Mouse (Mus musculus): ENCODE data around the gene Cdhr4. TPM values are rescaled to one million over a fixed set of nuclear protein-coding genes. Genes with fewer than 3 reads are reported as not detected.

The Cdhr4 gene
- polyA plus RNA-seq, 1 experiment from 2014 or later = 8.6 TPM

- no peak overlapping the region for H3K4me3 ChIP-seq (ENCODE audit: low read depth, low read length)
- H3K27ac ChIP-seq (replicated peaks; ENCODE audit: low read depth, low read length) = no peak overlapping the region
- H3K9me3 ChIP-seq (ENCODE audit: control insufficient read depth, low read length) = no peaks in the 10 kb centered on the region
- no peak overlapping the region for H3K9ac ChIP-seq (ENCODE audit: low read depth, low read length)
- 59% methylated on average over 2 of the region's 2 CpGs for WGBS
- no peak overlapping the region for H3K4me2 ChIP-seq (ENCODE audit: low read depth, low read length)
- DNase-seq (ENCODE audit: low spot score) (no peak), ATAC-seq (ENCODE audit: low read depth) (no peak)
- H3K27me3 ChIP-seq (replicated peaks; ENCODE audit: control insufficient read depth, insufficient read depth, low read length) = no peaks in the 10 kb centered on the region
- H3K4me1 ChIP-seq (ENCODE audit: control insufficient read depth, insufficient read depth, low read length) = no peaks in the 10 kb centered on the region
- H3K36me3 ChIP-seq (ENCODE audit: control insufficient read depth, insufficient read depth, low read length) = no peaks in the 10 kb centered on the region
Observed at GRCm38 (mm10) chr9:107994464-107994863, 2.2 kb downstream of the Cdhr4 start.

GRCm38 (mm10) chr9:107995513-107995912 lies 3.2 kb downstream of the Cdhr4 start:
- ATAC-seq (ENCODE audit: low read depth) (no peak), DNase-seq (ENCODE audit: low spot score) (no peak)
- Histone ChIP-seq H3K4me2 (ENCODE audit: low read depth, low read length) (no peak overlapping the region), H3K4me3 (ENCODE audit: low read depth, low read length) (no peak overlapping the region), H3K36me3 (ENCODE audit: control insufficient read depth, insufficient read depth, low read length) (no peaks in the 10 kb centered on the region), H3K9me3 (ENCODE audit: control insufficient read depth, low read length) (no peaks in the 10 kb centered on the region), H3K4me1 (ENCODE audit: control insufficient read depth, insufficient read depth, low read length) (no peaks in the 10 kb centered on the region), H3K27ac (replicated peaks; ENCODE audit: low read depth, low read length) (no peak overlapping the region), H3K9ac (ENCODE audit: low read depth, low read length) (no peak overlapping the region), H3K27me3 (replicated peaks; ENCODE audit: control insufficient read depth, insufficient read depth, low read length) (no peaks in the 10 kb centered on the region)
- 94% methylated on average over 21 of the region's 21 CpGs for WGBS

- Histone ChIP-seq H3K27me3 (replicated peaks; ENCODE audit: control insufficient read depth, insufficient read depth, low read length) (no peaks in the 10 kb centered on the region), H3K36me3 (ENCODE audit: control insufficient read depth, insufficient read depth, low read length) (no peaks in the 10 kb centered on the region), H3K4me2 (ENCODE audit: low read depth, low read length) (no peak within 1 kb of the TSS), H3K9me3 (ENCODE audit: control insufficient read depth, low read length) (no peaks in the 10 kb centered on the region), H3K27ac (replicated peaks; ENCODE audit: low read depth, low read length) (no peak within 1 kb of the TSS), H3K9ac (ENCODE audit: low read depth, low read length) (no peak within 1 kb of the TSS), H3K4me1 (ENCODE audit: control insufficient read depth, insufficient read depth, low read length) (no peaks in the 10 kb centered on the region), H3K4me3 (ENCODE audit: low read depth, low read length) (no peak within 1 kb of the TSS)
- WGBS = 95% methylated on average over 5 of the region's 5 CpGs
- DNase-seq (ENCODE audit: low spot score) (no peak), ATAC-seq (ENCODE audit: low read depth) (no peak)
Observed at GRCm38 (mm10) chr9:107996049-107996448, 3.8 kb downstream of the Cdhr4 start, which contains the start of gene Gm20662. Gene Gm20662, plus strand, starts transcription at chr9:107996349.

- Histone ChIP-seq H3K27me3 (replicated peaks; ENCODE audit: control insufficient read depth, insufficient read depth, low read length) (no peaks in the 10 kb centered on the region), H3K4me3 (ENCODE audit: low read depth, low read length) (peak within 1 kb of the TSS; percentile 93), H3K9ac (ENCODE audit: low read depth, low read length) (peak within 1 kb of the TSS; percentile 98), H3K4me1 (ENCODE audit: control insufficient read depth, insufficient read depth, low read length) (peaks cover 16% of the 10 kb centered on the region), H3K36me3 (ENCODE audit: control insufficient read depth, insufficient read depth, low read length) (no peaks in the 10 kb centered on the region), H3K9me3 (ENCODE audit: control insufficient read depth, low read length) (no peaks in the 10 kb centered on the region), H3K27ac (replicated peaks; ENCODE audit: low read depth, low read length) (peak within 1 kb of the TSS; percentile 94), H3K4me2 (ENCODE audit: low read depth, low read length) (peak within 1 kb of the TSS; percentile 80)
- 1% methylated on average over 50 of the region's 51 CpGs for WGBS
- peak; percentile 99 for ATAC-seq (ENCODE audit: low read depth)
- peak; percentile 100 for DNase-seq (ENCODE audit: low spot score)
Observed at GRCm38 (mm10) chr9:108001922-108002770, 9.8 kb downstream of the Cdhr4 start, which contains the start of gene Ip6k1. Gene Ip6k1, plus strand, starts transcription at chr9:108002501.

GRCm38 (mm10) chr9:108002778-108003530 lies 10.7 kb downstream of the Cdhr4 start:
- Histone ChIP-seq H3K36me3 (ENCODE audit: control insufficient read depth, insufficient read depth, low read length) (no peaks in the 10 kb centered on the region), H3K27me3 (replicated peaks; ENCODE audit: control insufficient read depth, insufficient read depth, low read length) (no peaks in the 10 kb centered on the region), H3K9ac (ENCODE audit: low read depth, low read length) (peak overlapping the region; percentile 98), H3K4me3 (ENCODE audit: low read depth, low read length) (peak overlapping the region; percentile 93), H3K4me1 (ENCODE audit: control insufficient read depth, insufficient read depth, low read length) (peaks cover 16% of the 10 kb centered on the region), H3K27ac (replicated peaks; ENCODE audit: low read depth, low read length) (peak overlapping the region; percentile 94), H3K9me3 (ENCODE audit: control insufficient read depth, low read length) (no peaks in the 10 kb centered on the region), H3K4me2 (ENCODE audit: low read depth, low read length) (peak overlapping the region; percentile 80)
- DNase-seq (ENCODE audit: low spot score) (no peak), ATAC-seq (ENCODE audit: low read depth) (peak; percentile 56)
- WGBS = under 1% methylated on average over 25 of the region's 50 CpGs

GRCm38 (mm10) chr9:108003531-108003890 lies 11.2 kb downstream of the Cdhr4 start:
- peak; percentile 41 for DNase-seq (ENCODE audit: low spot score)
- H3K4me1 ChIP-seq (ENCODE audit: control insufficient read depth, insufficient read depth, low read length) = peaks cover 16% of the 10 kb centered on the region
- 9% methylated on average over 8 of the region's 8 CpGs for WGBS
- H3K27ac ChIP-seq (replicated peaks; ENCODE audit: low read depth, low read length) = peak overlapping the region; percentile 94
- H3K4me3 ChIP-seq (ENCODE audit: low read depth, low read length) = peak overlapping the region; percentile 93
- H3K9ac ChIP-seq (ENCODE audit: low read depth, low read length) = peak overlapping the region; percentile 98
- peak overlapping the region; percentile 80 for H3K4me2 ChIP-seq (ENCODE audit: low read depth, low read length)
- no peaks in the 10 kb centered on the region for H3K9me3 ChIP-seq (ENCODE audit: control insufficient read depth, low read length)
- H3K36me3 ChIP-seq (ENCODE audit: control insufficient read depth, insufficient read depth, low read length) = no peaks in the 10 kb centered on the region
- H3K27me3 ChIP-seq (replicated peaks; ENCODE audit: control insufficient read depth, insufficient read depth, low read length) = no peaks in the 10 kb centered on the region
- ATAC-seq (ENCODE audit: low read depth) = no peak

GRCm38 (mm10) chr9:108008041-108008440 lies 15.7 kb downstream of the Cdhr4 start:
- H3K4me1 ChIP-seq (ENCODE audit: control insufficient read depth, insufficient read depth, low read length) = peaks cover 16% of the 10 kb centered on the region
- H3K4me3 ChIP-seq (ENCODE audit: low read depth, low read length) = no peak overlapping the region
- no peaks in the 10 kb centered on the region for H3K27me3 ChIP-seq (replicated peaks; ENCODE audit: control insufficient read depth, insufficient read depth, low read length)
- DNase-seq (ENCODE audit: low spot score) (no peak), ATAC-seq (ENCODE audit: low read depth) (no peak)
- no peaks in the 10 kb centered on the region for H3K9me3 ChIP-seq (ENCODE audit: control insufficient read depth, low read length)
- H3K36me3 ChIP-seq (ENCODE audit: control insufficient read depth, insufficient read depth, low read length) = peaks cover 7% of the 10 kb centered on the region
- no peak overlapping the region for H3K27ac ChIP-seq (replicated peaks; ENCODE audit: low read depth, low read length)
- H3K4me2 ChIP-seq (ENCODE audit: low read depth, low read length) = no peak overlapping the region
- whole genome bisulfite sequencing = 76% methylated on average over 5 of the region's 5 CpGs
- no peak overlapping the region for H3K9ac ChIP-seq (ENCODE audit: low read depth, low read length)

GRCm38 (mm10) chr9:108010385-108010784 lies 18.1 kb downstream of the Cdhr4 start:
- Histone ChIP-seq H3K36me3 (ENCODE audit: control insufficient read depth, insufficient read depth, low read length) (peaks cover 19% of the 10 kb centered on the region), H3K9ac (ENCODE audit: low read depth, low read length) (no peak overlapping the region), H3K4me3 (ENCODE audit: low read depth, low read length) (no peak overlapping the region), H3K4me2 (ENCODE audit: low read depth, low read length) (no peak overlapping the region), H3K9me3 (ENCODE audit: control insufficient read depth, low read length) (no peaks in the 10 kb centered on the region), H3K27ac (replicated peaks; ENCODE audit: low read depth, low read length) (no peak overlapping the region), H3K27me3 (replicated peaks; ENCODE audit: control insufficient read depth, insufficient read depth, low read length) (no peaks in the 10 kb centered on the region), H3K4me1 (ENCODE audit: control insufficient read depth, insufficient read depth, low read length) (no peaks in the 10 kb centered on the region)
- DNase-seq (ENCODE audit: low spot score) (no peak), ATAC-seq (ENCODE audit: low read depth) (no peak)

Data from embryonic facial prominence, embryonic 14.5 days (tissue).